9 mouse cellular contexts compared by ENCODE assay signal in genomic region chr15:91017261-91018160, GRCm38 (mm10). TPM values are rescaled to one million over a fixed set of nuclear protein-coding genes. Genes with fewer than 3 reads are reported as not detected.
DNase-seq lines count a peak whose midpoint lies in the region; ATAC-seq and TF ChIP-seq lines count a peak whose summit lies in the region.
"Had no signal": no experiment of that assay in that cellular context is flagged by ENCODE, and none has a peak within 500 bp of the region (broad histone marks: within the 10 kb centered on the region; RNA-seq: fewer than 3 reads in every experiment).

No protein-coding gene starts in this region.

- H3K4me3 ChIP-seq in ES-Bruce4 (ENCODE audit: low read depth, low read length): no peak overlapping the region
- H3K4me3 ChIP-seq in forebrain, embryonic 14.5 days (ENCODE audit: low read depth, low read length): peak overlapping the region; percentile 34
- peak overlapping the region; percentile 18 for H3K4me3 ChIP-seq in midbrain, embryonic 14.5 days (replicated peaks; ENCODE audit: low read depth, low read length)
- no peak overlapping the region for H3K4me3 ChIP-seq in heart, adult 2 months

- no peaks in the 10 kb centered on the region for H3K36me3 ChIP-seq in ES-Bruce4 (ENCODE audit: control insufficient read depth, insufficient read depth, low read length, poor library complexity, severe bottlenecking)
- no peaks in the 10 kb centered on the region for H3K36me3 ChIP-seq in forebrain, embryonic 14.5 days (ENCODE audit: control insufficient read depth, insufficient read depth, low read length)
- H3K36me3 ChIP-seq in midbrain, embryonic 14.5 days (ENCODE audit: control insufficient read depth, insufficient read depth, low read length): no peaks in the 10 kb centered on the region
- H3K36me3 ChIP-seq in heart, adult 2 months (ENCODE audit: control insufficient read depth, insufficient read depth, low read length): no peaks in the 10 kb centered on the region

- H3K4me1 ChIP-seq in ES-Bruce4 (ENCODE audit: control insufficient read depth, insufficient read depth, low read length): peaks cover 3% of the 10 kb centered on the region
- peaks cover 53% of the 10 kb centered on the region for H3K4me1 ChIP-seq in forebrain, embryonic 14.5 days (ENCODE audit: control insufficient read depth, insufficient read depth, low read length)
- peaks cover 62% of the 10 kb centered on the region for H3K4me1 ChIP-seq in midbrain, embryonic 14.5 days (ENCODE audit: control insufficient read depth, insufficient read depth, low read length)
- H3K4me1 ChIP-seq in heart, adult 2 months (ENCODE audit: control insufficient read depth, insufficient read depth, low read length): no peaks in the 10 kb centered on the region

- peak; percentile 68 for DNase-seq in Muller cell, postnatal 12 days (ENCODE audit: inconsistent ontology term)
- DNase-seq in forebrain, embryonic 14.5 days (ENCODE audit: low spot score): peak; percentile 83
- DNase-seq in midbrain, embryonic 14.5 days: peak; percentile 82
- DNase-seq in testis, postnatal 14 days (ENCODE audit: low spot score): no peak
- no peak for DNase-seq in ovary, postnatal 14 days (ENCODE audit: low spot score)
- no peak for DNase-seq in heart, adult 2 months
- DNase-seq: right cerebral cortex, postnatal 14 days had no signal

- no peak for TF ChIP-seq POLR2A in ES-Bruce4 (IDR thresholded peaks at IDR 0.05; ENCODE audit: insufficient read depth, low read length)
- TF ChIP-seq POLR2A in heart, adult 2 months (IDR thresholded peaks at IDR 0.05; ENCODE audit: insufficient read depth, low read depth, low read length): no peak

- H3K27me3 ChIP-seq in ES-Bruce4 (ENCODE audit: control insufficient read depth, insufficient read depth, low read length, poor library complexity, severe bottlenecking): no peaks in the 10 kb centered on the region; the same call in 1 of the 2 replicates
- H3K27me3 ChIP-seq in forebrain, embryonic 14.5 days (replicated peaks; ENCODE audit: control insufficient read depth, insufficient read depth, low read length): no peaks in the 10 kb centered on the region
- H3K27me3 ChIP-seq in midbrain, embryonic 14.5 days (ENCODE audit: control insufficient read depth, insufficient read depth, low read length): no peaks in the 10 kb centered on the region
- H3K27me3 ChIP-seq in heart, adult 2 months (ENCODE audit: control insufficient read depth, insufficient read depth, low read length): no peaks in the 10 kb centered on the region

- H3K4me2 ChIP-seq in forebrain, embryonic 14.5 days (ENCODE audit: low read length): peak overlapping the region; percentile 61
- peak overlapping the region; percentile 59 for H3K4me2 ChIP-seq in midbrain, embryonic 14.5 days (ENCODE audit: low read length)

- H3K9ac ChIP-seq in ES-Bruce4 (ENCODE audit: low read depth, poor library complexity, severe bottlenecking): no peak overlapping the region
- H3K9ac ChIP-seq in forebrain, embryonic 14.5 days (ENCODE audit: low read length): peak overlapping the region; percentile 76
- H3K9ac ChIP-seq in midbrain, embryonic 14.5 days (replicated peaks; ENCODE audit: low read length): peak overlapping the region; percentile 70
- no peak overlapping the region for H3K9ac ChIP-seq in heart, adult 2 months (ENCODE audit: low read depth, low read length)
- H3K9ac ChIP-seq: liver, embryonic 14.5 days had no signal

- TF ChIP-seq EP300 in ES-Bruce4 (IDR thresholded peaks at IDR 0.05; ENCODE audit: insufficient read depth, low read depth, low read length): no peak
- no peak for TF ChIP-seq EP300 in heart, adult 2 months (IDR thresholded peaks at IDR 0.05; ENCODE audit: insufficient read depth, low read depth, low read length)

- peaks cover 3% of the 10 kb centered on the region; the same call in 1 of the 2 replicates for H3K79me2 ChIP-seq in heart, adult 2 months (replicated peaks; ENCODE audit: control insufficient read depth, insufficient read depth, low read length)

- H3K9me3 ChIP-seq in ES-Bruce4 (replicated peaks; ENCODE audit: control insufficient read depth, insufficient read depth, low read length, poor library complexity, severe bottlenecking): no peaks in the 10 kb centered on the region
- no peaks in the 10 kb centered on the region for H3K9me3 ChIP-seq in forebrain, embryonic 14.5 days (replicated peaks; ENCODE audit: control insufficient read depth, low read length)
- H3K9me3 ChIP-seq in midbrain, embryonic 14.5 days (ENCODE audit: control insufficient read depth, low read length): no peaks in the 10 kb centered on the region

- ATAC-seq in forebrain, embryonic 14.5 days: peak; percentile 62
- peak; percentile 68 for ATAC-seq in midbrain, embryonic 14.5 days (ENCODE audit: low FRiP score, low TSS enrichment)

- TF ChIP-seq CTCF in ES-Bruce4 (IDR thresholded peaks at IDR 0.05; ENCODE audit: low read depth, low read length): no peak
- no peak for TF ChIP-seq CTCF in heart, adult 2 months (IDR thresholded peaks at IDR 0.05)

- 2% methylated on average over 23 of the region's 23 CpGs for WGBS in forebrain, embryonic 14.5 days
- 1% methylated on average over 23 of the region's 23 CpGs for WGBS in midbrain, embryonic 14.5 days
- 74% methylated on average over 23 of the region's 23 CpGs for WGBS in heart, adult 2 months

- intact Hi-C loops in heart, adult 2 months (cut with DNase I): no loop called here

- peak overlapping the region; percentile 79; the same call in 1 of the 2 replicates for H3K27ac ChIP-seq in ES-Bruce4 (ENCODE audit: insufficient read depth, low read length)
- peak overlapping the region; percentile 98 for H3K27ac ChIP-seq in forebrain, embryonic 14.5 days (ENCODE audit: low read depth, low read length)
- peak overlapping the region; percentile 98 for H3K27ac ChIP-seq in midbrain, embryonic 14.5 days (replicated peaks; ENCODE audit: low read depth, low read length)
- no peak overlapping the region for H3K27ac ChIP-seq in heart, adult 2 months
- H3K27ac ChIP-seq: liver, embryonic 14.5 days had no signal

RNA-seq across cellular contexts. Expression of gene Kif21a, which starts 32.2 kb away (rescaled TPM):
- polyA plus RNA-seq in ES-Bruce4 (2011; ENCODE audit: insufficient read depth, insufficient read length, low read depth, missing spikeins): 14.7 and 17.0 TPM in 2 replicates
- 50.3 and 53.6 TPM in 2 replicates for polyA plus RNA-seq in forebrain, embryonic 14.5 days (2014; fragmentation: Nextera tagmentation; extraction: Ambion mirVana)
- 63.4 and 72.2 TPM in 2 replicates for polyA plus RNA-seq in midbrain, embryonic 14.5 days (2014; fragmentation: Nextera tagmentation; extraction: Ambion mirVana)
- 10 to 100 TPM; 18.1 to 18.9 TPM for total RNA-seq in heart, adult 2 months (2021)
- 3.7 and 13.3 TPM in 2 replicates for polyA plus RNA-seq in heart, adult 2 months (2012; rRNA removed)

Comparison
In these comparisons a context has a peak if more than half of its experiments do, and no peak if none do; other contexts are left out.
1. H3K4me3 ChIP-seq: peak in forebrain, embryonic 14.5 days (single experiment) and midbrain, embryonic 14.5 days (single experiment); none in ES-Bruce4 (single experiment) and heart, adult 2 months (single experiment).
2. H3K9ac ChIP-seq: peak in forebrain, embryonic 14.5 days (single experiment) and midbrain, embryonic 14.5 days (single experiment); none in ES-Bruce4 (single experiment) and heart, adult 2 months (single experiment).
3. DNase-seq: peak in Muller cell, postnatal 12 days (single experiment), forebrain, embryonic 14.5 days (single experiment) and midbrain, embryonic 14.5 days (single experiment); none in testis, postnatal 14 days (single experiment), ovary, postnatal 14 days (single experiment) and heart, adult 2 months (0 of 2).